Mouse (Mus musculus): ENCODE data around the gene Hnrnpl.
A peak's percentile ranks its signal among the peaks of the same experiment; 100 is the strongest.

Gene Hnrnpl

GRCm38 (mm10) chr7:28808221-28808941 lies at the start of gene Hnrnpl:
Gene Hnrnpl, plus strand, starts transcription at chr7:28808541.
- ATAC-seq (ENCODE audit: insufficient number of reproducible peaks, low FRiP score, low TSS enrichment) = no peak

- no peak for ATAC-seq (ENCODE audit: insufficient number of reproducible peaks, low FRiP score, low TSS enrichment)
Measured at GRCm38 (mm10) chr7:28758623-28759022, 49.7 kb upstream of the Hnrnpl start.

- ATAC-seq (ENCODE audit: insufficient number of reproducible peaks, low FRiP score, low TSS enrichment) = no peak
Measured at GRCm38 (mm10) chr7:28761907-28762306, 46.4 kb upstream of the Hnrnpl start.

GRCm38 (mm10) chr7:28765211-28765610 lies 43.1 kb upstream of the Hnrnpl start:
- no peak for ATAC-seq (ENCODE audit: insufficient number of reproducible peaks, low FRiP score, low TSS enrichment)

GRCm38 (mm10) chr7:28766173-28766879 lies 42.0 kb upstream of the Hnrnpl start, which contains the start of gene Sirt2:
Gene Sirt2, plus strand, starts transcription at chr7:28766735.
- peak; percentile 92 for ATAC-seq (ENCODE audit: insufficient number of reproducible peaks, low FRiP score, low TSS enrichment)

GRCm38 (mm10) chr7:28766910-28767309 lies 41.4 kb upstream of the Hnrnpl start:
- ATAC-seq (ENCODE audit: insufficient number of reproducible peaks, low FRiP score, low TSS enrichment) = no peak

GRCm38 (mm10) chr7:28767462-28767965 lies 40.8 kb upstream of the Hnrnpl start, which contains the start of gene Nfkbib:
Gene Nfkbib, minus strand, starts transcription at chr7:28767512.
- no peak for ATAC-seq (ENCODE audit: insufficient number of reproducible peaks, low FRiP score, low TSS enrichment)

GRCm38 (mm10) chr7:28769414-28769958 lies 38.9 kb upstream of the Hnrnpl start:
- ATAC-seq (ENCODE audit: insufficient number of reproducible peaks, low FRiP score, low TSS enrichment) = no peak

- no peak for ATAC-seq (ENCODE audit: insufficient number of reproducible peaks, low FRiP score, low TSS enrichment)
Measured at GRCm38 (mm10) chr7:28770309-28770708, 38.0 kb upstream of the Hnrnpl start.

- ATAC-seq (ENCODE audit: insufficient number of reproducible peaks, low FRiP score, low TSS enrichment) = no peak
Measured at GRCm38 (mm10) chr7:28771867-28772266, 36.5 kb upstream of the Hnrnpl start.

GRCm38 (mm10) chr7:28773163-28773562 lies 35.2 kb upstream of the Hnrnpl start:
- peak; percentile 63; the same call in 1 of the 2 replicates for ATAC-seq (ENCODE audit: insufficient number of reproducible peaks, low FRiP score, low TSS enrichment)

GRCm38 (mm10) chr7:28774164-28774563 lies 34.2 kb upstream of the Hnrnpl start:
- no peak for ATAC-seq (ENCODE audit: insufficient number of reproducible peaks, low FRiP score, low TSS enrichment)

- no peak for ATAC-seq (ENCODE audit: insufficient number of reproducible peaks, low FRiP score, low TSS enrichment)
Measured at GRCm38 (mm10) chr7:28775129-28775528, 33.2 kb upstream of the Hnrnpl start.

- no peak for ATAC-seq (ENCODE audit: insufficient number of reproducible peaks, low FRiP score, low TSS enrichment)
Measured at GRCm38 (mm10) chr7:28778825-28779224, 29.5 kb upstream of the Hnrnpl start.

GRCm38 (mm10) chr7:28780067-28780658 lies 28.2 kb upstream of the Hnrnpl start:
- ATAC-seq (ENCODE audit: insufficient number of reproducible peaks, low FRiP score, low TSS enrichment) = peak; percentile 78; the same call in 1 of the 2 replicates

- ATAC-seq (ENCODE audit: insufficient number of reproducible peaks, low FRiP score, low TSS enrichment) = no peak
Measured at GRCm38 (mm10) chr7:28780857-28781256, 27.5 kb upstream of the Hnrnpl start.

GRCm38 (mm10) chr7:28781261-28781663 lies 27.1 kb upstream of the Hnrnpl start:
- no peak for ATAC-seq (ENCODE audit: insufficient number of reproducible peaks, low FRiP score, low TSS enrichment)

- ATAC-seq (ENCODE audit: insufficient number of reproducible peaks, low FRiP score, low TSS enrichment) = no peak
Measured at GRCm38 (mm10) chr7:28785161-28785560, 23.2 kb upstream of the Hnrnpl start.

GRCm38 (mm10) chr7:28787884-28788283 lies 20.5 kb upstream of the Hnrnpl start:
- ATAC-seq (ENCODE audit: insufficient number of reproducible peaks, low FRiP score, low TSS enrichment) = no peak

- ATAC-seq (ENCODE audit: insufficient number of reproducible peaks, low FRiP score, low TSS enrichment) = no peak
Measured at GRCm38 (mm10) chr7:28788307-28789195, 19.8 kb upstream of the Hnrnpl start, which contains the start of gene Rinl. Gene Rinl, plus strand, starts transcription at chr7:28788969.

Data from cerebellum, adult (tissue).